ENCODE assay signal across 29 mouse cellular contexts in genomic region chr5:143068382-143068781, GRCm38 (mm10).
"Had no signal": no experiment of that assay in that cellular context is flagged by ENCODE, and none has a peak within 500 bp of the region (broad histone marks: within the 10 kb centered on the region; RNA-seq: fewer than 3 reads in every experiment).

No protein-coding gene starts in this region.

- H3K4me2 ChIP-seq: heart, embryonic 11.5 days; heart, embryonic 13.5 days; heart, embryonic 15.5 days; hindbrain, embryonic 12.5 days; hindbrain, embryonic 14.5 days; intestine, embryonic 15.5 days; kidney, embryonic 15.5 days; limb, embryonic 13.5 days; limb, embryonic 15.5 days had no signal

- DNase-seq: gastrocnemius, adult 2 months; gastrocnemius, postnatal 10 days; gastrocnemius, postnatal 25 days; heart, adult 2 months; heart, postnatal 14 days; heart, postnatal 4 days; kidney, adult 18-20 months; kidney, adult 9 months; kidney, postnatal 14 days; kidney, postnatal 36 days; layer of hippocampus, adult 9-11 months; layer of hippocampus, postnatal 36 days; left cerebral cortex, postnatal 4 days; lung, adult 18-20 months had no signal

- H3K27me3 ChIP-seq: heart, embryonic 13.5 days; heart, embryonic 15.5 days; hindbrain, embryonic 12.5 days; intestine, embryonic 15.5 days; kidney, embryonic 15.5 days; limb, embryonic 13.5 days; limb, embryonic 15.5 days had no signal

- H3K27ac ChIP-seq: gastrocnemius, adult 2 months; heart, adult 2 months; heart, embryonic 13.5 days; heart, embryonic 15.5 days; hindbrain, embryonic 10.5 days; hindbrain, embryonic 12.5 days; hindbrain, embryonic 14.5 days; intestine, embryonic 15.5 days; kidney, embryonic 15.5 days; kidney, postnatal 0 days; limb, embryonic 13.5 days; limb, embryonic 15.5 days had no signal

- ATAC-seq: hindbrain, embryonic 16.5 days; inflammation-experienced regulatory T-cells, adult 6 months; intestine, embryonic 15.5 days; intestine, postnatal 0 days had no signal

- H3K4me1 ChIP-seq: hindbrain, embryonic 10.5 days; hindbrain, embryonic 12.5 days; intestine, embryonic 15.5 days; kidney, embryonic 15.5 days; limb, embryonic 13.5 days; limb, embryonic 15.5 days had no signal

- H3K4me3 ChIP-seq: gastrocnemius, adult 2 months; heart, adult 2 months; heart, embryonic 13.5 days; heart, embryonic 15.5 days; hindbrain, embryonic 10.5 days; hindbrain, embryonic 12.5 days; intestine, embryonic 15.5 days; kidney, embryonic 15.5 days; limb, embryonic 13.5 days; limb, embryonic 15.5 days had no signal

- H3K9ac ChIP-seq: heart, embryonic 13.5 days; heart, embryonic 15.5 days; hindbrain, embryonic 12.5 days; hindbrain, embryonic 14.5 days; intestine, embryonic 15.5 days; kidney, embryonic 15.5 days; limb, embryonic 13.5 days; limb, embryonic 15.5 days; liver, embryonic 14.5 days had no signal

- H3K9me3 ChIP-seq: heart, embryonic 13.5 days; heart, embryonic 15.5 days; hindbrain, embryonic 10.5 days; hindbrain, embryonic 12.5 days; intestine, embryonic 15.5 days; kidney, embryonic 15.5 days; limb, embryonic 13.5 days; limb, embryonic 15.5 days had no signal
